Comparison of ENCODE assay signal across 12 mouse cellular contexts in the genomic region with DNA sequence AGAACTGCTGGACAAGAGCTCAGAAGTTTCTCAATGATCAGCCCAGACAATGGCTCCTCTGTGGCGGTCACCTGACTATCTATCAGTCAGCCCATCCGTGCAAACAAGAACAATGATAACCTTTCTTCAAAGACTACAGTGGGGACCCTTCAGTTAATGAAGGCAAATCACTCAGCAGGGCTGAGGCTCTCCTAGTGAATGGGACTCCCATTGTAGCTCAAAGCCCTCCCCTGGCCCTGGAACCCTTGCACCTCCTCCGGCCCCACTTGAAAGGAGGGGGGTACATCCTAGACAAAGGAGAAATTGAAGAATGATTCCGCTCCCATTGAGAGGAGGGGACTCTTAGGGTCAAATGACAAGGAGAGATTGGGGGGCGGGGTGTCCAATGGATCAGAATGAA.
DNase-seq lines count a peak whose midpoint lies in the region; ATAC-seq and TF ChIP-seq lines count a peak whose summit lies in the region.
"Had no signal": no experiment of that assay in that cellular context is flagged by ENCODE, and none has a peak within 500 bp of the region (broad histone marks: within the 10 kb centered on the region; RNA-seq: fewer than 3 reads in every experiment).

No protein-coding gene starts in this region.

- no peak overlapping the region for H3K9ac ChIP-seq in hindbrain, embryonic 16.5 days (ENCODE audit: low read depth, low read length)
- H3K9ac ChIP-seq in embryonic facial prominence, embryonic 14.5 days (ENCODE audit: low read depth, low read length): no peak overlapping the region
- H3K9ac ChIP-seq in neural tube, embryonic 14.5 days (replicated peaks; ENCODE audit: low read depth, low read length): no peak overlapping the region
- H3K9ac ChIP-seq in kidney, embryonic 16.5 days (replicated peaks; ENCODE audit: low read length): no peak overlapping the region
- H3K9ac ChIP-seq: limb, embryonic 15.5 days had no signal

- 16% methylated on average over 5 of the region's 5 CpGs for WGBS in hindbrain, embryonic 10.5 days
- WGBS in hindbrain, embryonic 16.5 days: 32% methylated on average over 5 of the region's 5 CpGs
- 53% methylated on average over 5 of the region's 5 CpGs for WGBS in embryonic facial prominence, embryonic 14.5 days
- 18% methylated on average over 5 of the region's 5 CpGs for WGBS in neural tube, embryonic 14.5 days
- 73% methylated on average over 5 of the region's 5 CpGs for WGBS in kidney, embryonic 16.5 days
- WGBS in cerebellum, adult 2 months: 66% methylated on average over 5 of the region's 5 CpGs

- DNase-seq in hindbrain, embryonic 10.5 days (ENCODE audit: low spot score): peak; percentile 73
- peak; percentile 68 for DNase-seq in R1 (ENCODE audit: low read depth, low spot score)
- peak; percentile 39 for DNase-seq in embryonic facial prominence, embryonic 14.5 days (ENCODE audit: low spot score)
- DNase-seq in layer of hippocampus, postnatal 36 days: no peak
- no peak for DNase-seq in cerebellum, adult 2 months
- DNase-seq: adrenal gland, postnatal 10 days; kidney, postnatal 25 days had no signal

- no peak overlapping the region for H3K4me3 ChIP-seq in hindbrain, embryonic 10.5 days
- no peak overlapping the region for H3K4me3 ChIP-seq in hindbrain, embryonic 16.5 days (ENCODE audit: low read length)
- no peak overlapping the region for H3K4me3 ChIP-seq in embryonic facial prominence, embryonic 14.5 days (ENCODE audit: low read depth, low read length)
- no peak overlapping the region for H3K4me3 ChIP-seq in neural tube, embryonic 14.5 days (ENCODE audit: low read depth, low read length)
- no peak overlapping the region for H3K4me3 ChIP-seq in kidney, embryonic 16.5 days (ENCODE audit: low read length)
- no peak overlapping the region for H3K4me3 ChIP-seq in cerebellum, adult 2 months (replicated peaks; ENCODE audit: insufficient read depth, low read depth, low read length)
- H3K4me3 ChIP-seq: limb, embryonic 15.5 days had no signal

- peaks cover 49% of the 10 kb centered on the region for H3K4me1 ChIP-seq in hindbrain, embryonic 10.5 days (replicated peaks)
- H3K4me1 ChIP-seq in hindbrain, embryonic 16.5 days (ENCODE audit: control insufficient read depth, insufficient read depth, low read depth, low read length): 0 out of 2 replicates have a peak, but pooled peaks cover 2% of the 10 kb centered on the region
- peaks cover 9% of the 10 kb centered on the region; the same call in 1 of the 2 replicates for H3K4me1 ChIP-seq in embryonic facial prominence, embryonic 14.5 days (ENCODE audit: control insufficient read depth, insufficient read depth, low read length)
- no peaks in the 10 kb centered on the region for H3K4me1 ChIP-seq in neural tube, embryonic 14.5 days (ENCODE audit: control insufficient read depth, insufficient read depth, low read length)
- H3K4me1 ChIP-seq in kidney, embryonic 16.5 days (ENCODE audit: insufficient read depth, low read length): peaks cover 5% of the 10 kb centered on the region
- peaks cover 10% of the 10 kb centered on the region for H3K4me1 ChIP-seq in cerebellum, adult 2 months (ENCODE audit: control insufficient read depth, insufficient read depth, low read length)

- no peak for TF ChIP-seq POLR2A in cerebellum, adult 2 months (IDR thresholded peaks at IDR 0.05; ENCODE audit: borderline replicate concordance, insufficient read depth, low read length)

- no peak overlapping the region for H3K4me2 ChIP-seq in hindbrain, embryonic 16.5 days (ENCODE audit: low read length)
- no peak overlapping the region for H3K4me2 ChIP-seq in embryonic facial prominence, embryonic 14.5 days (ENCODE audit: low read depth, low read length)
- no peak overlapping the region for H3K4me2 ChIP-seq in neural tube, embryonic 14.5 days (ENCODE audit: low read depth, low read length)
- no peak overlapping the region for H3K4me2 ChIP-seq in kidney, embryonic 16.5 days (replicated peaks; ENCODE audit: low read depth, low read length)
- H3K4me2 ChIP-seq: limb, embryonic 15.5 days had no signal

- peaks cover 3% of the 10 kb centered on the region; the same call in 1 of the 2 replicates for H3K27me3 ChIP-seq in hindbrain, embryonic 10.5 days (ENCODE audit: insufficient read depth, poor library complexity, severe bottlenecking)
- no peaks in the 10 kb centered on the region for H3K27me3 ChIP-seq in hindbrain, embryonic 16.5 days (replicated peaks; ENCODE audit: control insufficient read depth, insufficient read depth, low read length)
- H3K27me3 ChIP-seq in embryonic facial prominence, embryonic 14.5 days (replicated peaks; ENCODE audit: control insufficient read depth, insufficient read depth, low read length): no peaks in the 10 kb centered on the region
- no peaks in the 10 kb centered on the region for H3K27me3 ChIP-seq in neural tube, embryonic 14.5 days (ENCODE audit: control insufficient read depth, insufficient read depth, low read length)
- H3K27me3 ChIP-seq in kidney, embryonic 16.5 days (ENCODE audit: insufficient read depth, low read length): no peaks in the 10 kb centered on the region
- no peaks in the 10 kb centered on the region for H3K27me3 ChIP-seq in cerebellum, adult 2 months (ENCODE audit: control insufficient read depth, insufficient read depth, low read length)
- H3K27me3 ChIP-seq: limb, embryonic 15.5 days had no signal

- no peaks in the 10 kb centered on the region; the same call in 1 of the 2 replicates for H3K9me3 ChIP-seq in hindbrain, embryonic 10.5 days
- no peaks in the 10 kb centered on the region for H3K9me3 ChIP-seq in hindbrain, embryonic 16.5 days (ENCODE audit: control insufficient read depth, low read length)
- H3K9me3 ChIP-seq in embryonic facial prominence, embryonic 14.5 days (ENCODE audit: control insufficient read depth, low read length): no peaks in the 10 kb centered on the region
- no peaks in the 10 kb centered on the region for H3K9me3 ChIP-seq in neural tube, embryonic 14.5 days (ENCODE audit: control insufficient read depth, low read length)
- H3K9me3 ChIP-seq in kidney, embryonic 16.5 days (ENCODE audit: low read length): no peaks in the 10 kb centered on the region
- H3K9me3 ChIP-seq: limb, embryonic 15.5 days had no signal

- peaks cover 42% of the 10 kb centered on the region for H3K36me3 ChIP-seq in hindbrain, embryonic 10.5 days
- no peaks in the 10 kb centered on the region for H3K36me3 ChIP-seq in hindbrain, embryonic 16.5 days (ENCODE audit: control insufficient read depth, insufficient read depth, low read length)
- peaks cover 22% of the 10 kb centered on the region for H3K36me3 ChIP-seq in embryonic facial prominence, embryonic 14.5 days (ENCODE audit: control insufficient read depth, insufficient read depth, low read length)
- H3K36me3 ChIP-seq in neural tube, embryonic 14.5 days (ENCODE audit: control insufficient read depth, insufficient read depth, low read length): no peaks in the 10 kb centered on the region
- peaks cover 7% of the 10 kb centered on the region; the same call in 1 of the 2 replicates for H3K36me3 ChIP-seq in kidney, embryonic 16.5 days (ENCODE audit: insufficient read depth, low read length)

- peak overlapping the region; percentile 80 for H3K27ac ChIP-seq in hindbrain, embryonic 10.5 days
- H3K27ac ChIP-seq in hindbrain, embryonic 16.5 days (ENCODE audit: low read depth, low read length): no peak overlapping the region
- H3K27ac ChIP-seq in embryonic facial prominence, embryonic 14.5 days (replicated peaks; ENCODE audit: low read depth, low read length): no peak overlapping the region
- H3K27ac ChIP-seq in neural tube, embryonic 14.5 days (ENCODE audit: low read depth, low read length): no peak overlapping the region
- H3K27ac ChIP-seq in kidney, embryonic 16.5 days (ENCODE audit: low read length): no peak overlapping the region
- H3K27ac ChIP-seq in cerebellum, adult 2 months (ENCODE audit: insufficient read depth, low read length): no peak overlapping the region
- H3K27ac ChIP-seq: limb, embryonic 15.5 days had no signal

- ATAC-seq in hindbrain, embryonic 16.5 days: no peak; the same call in 1 of the 2 replicates
- ATAC-seq in embryonic facial prominence, embryonic 14.5 days (ENCODE audit: low read depth): peak; percentile 68; the same call in 1 of the 2 replicates
- ATAC-seq in neural tube, embryonic 14.5 days (ENCODE audit: low read depth): peak; percentile 41; the same call in 1 of the 2 replicates
- ATAC-seq in kidney, embryonic 16.5 days (ENCODE audit: low FRiP score, low TSS enrichment): no peak
- ATAC-seq: lung, postnatal 0 days had no signal

- no peak for TF ChIP-seq CTCF in cerebellum, adult 2 months (IDR thresholded peaks at IDR 0.05; ENCODE audit: borderline replicate concordance, insufficient read depth, low read depth, low read length)

Comparison
In these comparisons a context has a peak if more than half of its experiments do, and no peak if none do; other contexts are left out.
1. DNase-seq: peak in hindbrain, embryonic 10.5 days (single experiment), R1 (single experiment) and embryonic facial prominence, embryonic 14.5 days (single experiment); none in layer of hippocampus, postnatal 36 days (0 of 2) and cerebellum, adult 2 months (0 of 2).
2. ATAC-seq: peak in embryonic facial prominence, embryonic 14.5 days (single experiment) and neural tube, embryonic 14.5 days (single experiment); none in hindbrain, embryonic 16.5 days (single experiment) and kidney, embryonic 16.5 days (single experiment).